Comparison of ENCODE assay signal across 24 mouse cellular contexts in the genomic region with DNA sequence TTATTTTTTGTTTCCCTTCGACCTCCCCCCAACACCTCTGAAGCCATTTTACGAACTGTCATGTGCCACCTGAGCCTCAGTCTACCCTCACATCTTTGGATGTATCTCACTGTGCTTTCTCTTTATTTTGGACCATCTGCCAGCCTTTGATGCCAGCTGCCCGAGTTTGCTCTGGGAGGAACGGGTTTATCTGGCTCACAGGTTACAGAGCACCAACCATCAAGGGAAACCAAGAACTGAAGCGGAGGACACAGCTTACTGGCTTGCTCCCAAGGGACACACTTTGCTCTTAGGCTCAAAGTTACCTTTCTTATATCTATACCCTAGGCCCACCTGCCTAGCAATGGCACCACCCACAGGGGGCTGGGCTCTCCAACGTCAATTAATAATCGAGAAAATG. TPM values are rescaled to one million over a fixed set of nuclear protein-coding genes. Genes with fewer than 3 reads are reported as not detected.
"Had no signal": no experiment of that assay in that cellular context is flagged by ENCODE, and none has a peak within 500 bp of the region (broad histone marks: within the 10 kb centered on the region; RNA-seq: fewer than 3 reads in every experiment).

No protein-coding gene starts in this region.

- H3K27ac ChIP-seq: lung, embryonic 15.5 days; macrophage; midbrain, embryonic 13.5 days; midbrain, embryonic 15.5 days; neural tube, embryonic 12.5 days; stomach, embryonic 15.5 days; stomach, postnatal 0 days had no signal

- H3K4me2 ChIP-seq: lung, embryonic 15.5 days; midbrain, embryonic 11.5 days; midbrain, embryonic 13.5 days; midbrain, embryonic 15.5 days; neural tube, embryonic 12.5 days; stomach, embryonic 15.5 days had no signal

- H3K27me3 ChIP-seq: lung, embryonic 15.5 days; midbrain, embryonic 13.5 days; midbrain, embryonic 15.5 days; neural tube, embryonic 12.5 days; stomach, embryonic 15.5 days had no signal

- H3K4me1 ChIP-seq: lung, embryonic 15.5 days; megakaryocyte, embryonic 14.5 days; midbrain, embryonic 15.5 days; neural tube, embryonic 12.5 days; stomach, embryonic 15.5 days had no signal

- H3K9ac ChIP-seq: lung, embryonic 15.5 days; midbrain, embryonic 13.5 days; midbrain, embryonic 15.5 days; neural tube, embryonic 12.5 days; stomach, embryonic 15.5 days had no signal

- ATAC-seq: lung, postnatal 0 days; midbrain, embryonic 13.5 days; midbrain, embryonic 15.5 days had no signal

- DNase-seq: lung, adult 2 months; lung, postnatal 14 days; lung, postnatal 36 days; right cerebral cortex, postnatal 14 days; thymus, adult 2 months; thymus, postnatal 25 days; thymus, postnatal 4 days had no signal

- H3K9me3 ChIP-seq: lung, embryonic 15.5 days; midbrain, embryonic 13.5 days; midbrain, embryonic 15.5 days; neural tube, embryonic 12.5 days; stomach, embryonic 15.5 days had no signal

- H3K4me3 ChIP-seq: lung, embryonic 15.5 days; megakaryocyte, embryonic 14.5 days; midbrain, embryonic 13.5 days; midbrain, embryonic 15.5 days; neural tube, embryonic 12.5 days; stomach, embryonic 15.5 days had no signal

RNA-seq across cellular contexts. Expression of a gene that starts 34.3 kb away (rescaled TPM):
- total RNA-seq: megakaryocyte progenitor cell, adult 5-6 weeks; midbrain, postnatal 0 days; monocyte, adult 5-6 weeks; neutrophil, adult 5-6 weeks had no signal
- polyA plus RNA-seq: lung, adult 2 months; lung, embryonic 15.5 days; lung, postnatal 0 days; macrophage; midbrain, embryonic 11.5 days; midbrain, embryonic 13.5 days; midbrain, embryonic 15.5 days; midbrain, postnatal 0 days; neural tube, embryonic 12.5 days; neural tube, embryonic 14.5 days; spleen, adult 2 months; stomach, embryonic 15.5 days; stomach, postnatal 0 days; urinary bladder, adult 2 months had no signal

RNA-seq across cellular contexts. Expression of a gene that starts 39.1 kb away (rescaled TPM):
- total RNA-seq: monocyte, adult 5-6 weeks; neutrophil, adult 5-6 weeks had no signal
- polyA plus RNA-seq: macrophage had no signal
